Mouse (Mus musculus) heart, embryonic 13.5 days (tissue): ENCODE data around the gene Fam19a5. TPM values are rescaled to one million over a fixed set of nuclear protein-coding genes. Genes with fewer than 3 reads are reported as not detected.

ENCODE experiments used
- ATAC-seq: fragments of 200-750 bp; cut with Nextera tagmentation; 2 replicates; pipeline ENCODE4 v1.8.0; 2017; ENCODE audit warnings: moderate TSS enrichment; ENCODE audit not compliant: insufficient number of reproducible peaks, low FRiP score, low TSS enrichment; ENCODE audit errors: extremely low read depth
- H3K27ac ChIP-seq: fragments of 300-500 bp; sonication (generic); replicated peaks from 2 replicates; pipeline ENCODE4 v1.5.1; 2015; ENCODE audit warnings: moderate library complexity, mild to moderate bottlenecking, inconsistent platforms
- H3K27me3 ChIP-seq: fragments of 300-500 bp; sonication (generic); replicated peaks from 2 replicates; pipeline ENCODE4 v1.6.1; 2015; ENCODE audit warnings: mild to moderate bottlenecking, inconsistent platforms
- H3K36me3 ChIP-seq: fragments of 300-500 bp; sonication (generic); 2 replicates; pipeline ENCODE4 v1.6.1; 2015; ENCODE audit warnings: mild to moderate bottlenecking, inconsistent platforms
- H3K4me1 ChIP-seq: fragments of 300-500 bp; sonication (generic); 2 replicates; pipeline ENCODE4 v1.6.1; 2015; ENCODE audit warnings: inconsistent platforms
- H3K4me2 ChIP-seq: fragments of 300-500 bp; sonication (generic); 2 replicates; pipeline ENCODE4 v1.6.1; 2015; ENCODE audit warnings: inconsistent platforms, mild to moderate bottlenecking, moderate library complexity
- H3K4me3 ChIP-seq: fragments of 300-500 bp; sonication (generic); 2 replicates; pipeline ENCODE4 v1.5.1; 2015; ENCODE audit warnings: moderate library complexity, mild to moderate bottlenecking, inconsistent platforms
- H3K9ac ChIP-seq: fragments of 300-500 bp; sonication (generic); 2 replicates; pipeline ENCODE4 v1.6.1; 2015; ENCODE audit warnings: inconsistent platforms, mild to moderate bottlenecking, moderate library complexity
- H3K9me3 ChIP-seq: fragments of 300-500 bp; sonication (generic); 2 replicates; pipeline ENCODE4 v1.6.1; 2016; ENCODE audit warnings: inconsistent platforms
- WGBS: fragments of 180-500 bp; shearing (Covaris S2); methylation state at CpG from one replicate; pipeline ENCODE4 v1.1.7; 2015; ENCODE audit warnings: mixed read lengths; 5-methylcytosine and 5-hydroxymethylcytosine counted together
- polyA plus RNA-seq: library from polyadenylated mRNA; unstranded; fragments of >200 nt; fragmentation: Nextera tagmentation; extraction: Ambion mirVana; gene quantifications from 2 replicates; pipeline ENCODE4 v1.2.1, GENCODE M21; 2015

Gene Fam19a5
- polyA plus RNA-seq, 1 experiment from 2014 or later: 0.37 TPM

DNA sequence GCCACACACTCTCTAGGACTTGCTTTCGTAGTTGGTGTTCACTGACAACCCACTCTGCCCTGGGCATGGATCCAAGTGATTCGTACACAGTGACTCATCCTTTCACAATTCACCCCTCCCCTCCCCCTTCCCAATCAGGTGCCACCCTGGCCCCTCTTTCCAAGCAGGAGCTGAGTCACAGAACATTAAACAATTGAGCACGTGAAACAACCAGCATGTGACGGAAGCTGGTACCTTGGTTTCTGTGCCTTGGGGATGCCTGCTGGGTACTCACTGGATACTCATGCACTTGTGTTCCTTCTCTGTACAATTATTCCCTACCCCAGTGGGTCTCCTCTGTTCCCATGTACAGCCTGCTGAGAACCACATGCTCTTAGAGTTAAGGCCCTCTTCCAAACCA, 53.0 kb downstream of the Fam19a5 start:
- 52% methylated on average over 4 of the region's 4 CpGs for WGBS
- no peaks in the 10 kb centered on the region for H3K9me3 ChIP-seq
- no peak overlapping the region for H3K4me3 ChIP-seq
- no peak overlapping the region for H3K27ac ChIP-seq
- H3K4me2 ChIP-seq: no peak overlapping the region
- no peaks in the 10 kb centered on the region for H3K36me3 ChIP-seq
- ATAC-seq: no peak
- no peaks in the 10 kb centered on the region for H3K27me3 ChIP-seq
- H3K4me1 ChIP-seq: no peaks in the 10 kb centered on the region
- H3K9ac ChIP-seq: no peak overlapping the region

DNA sequence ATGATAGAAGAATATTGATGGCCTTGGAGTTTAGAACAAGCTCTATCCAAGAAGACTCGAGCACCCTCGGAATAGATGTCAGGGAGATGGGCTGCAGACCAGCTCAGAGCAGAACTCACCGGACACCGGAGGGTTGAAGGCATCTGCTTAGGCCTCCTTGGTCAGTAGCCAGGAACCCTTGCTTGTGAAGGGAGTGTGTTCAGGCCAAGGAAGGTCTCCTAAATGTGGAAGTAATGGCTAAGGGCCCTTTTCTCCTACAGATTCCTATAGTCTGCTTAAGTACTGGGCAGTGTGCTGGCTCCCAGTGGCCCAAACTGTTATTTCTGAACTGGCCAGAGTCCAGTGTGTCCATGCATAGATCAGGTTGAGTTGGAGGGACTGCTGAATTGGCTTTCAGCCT, 53.7 kb downstream of the Fam19a5 start:
- Histone ChIP-seq H3K27me3 (no peaks in the 10 kb centered on the region), H3K4me3 (no peak overlapping the region), H3K4me2 (no peak overlapping the region), H3K36me3 (no peaks in the 10 kb centered on the region), H3K9me3 (no peaks in the 10 kb centered on the region), H3K9ac (no peak overlapping the region), H3K27ac (no peak overlapping the region), H3K4me1 (no peaks in the 10 kb centered on the region)
- WGBS: 85% methylated on average over 4 of the region's 4 CpGs
- ATAC-seq: no peak

DNA sequence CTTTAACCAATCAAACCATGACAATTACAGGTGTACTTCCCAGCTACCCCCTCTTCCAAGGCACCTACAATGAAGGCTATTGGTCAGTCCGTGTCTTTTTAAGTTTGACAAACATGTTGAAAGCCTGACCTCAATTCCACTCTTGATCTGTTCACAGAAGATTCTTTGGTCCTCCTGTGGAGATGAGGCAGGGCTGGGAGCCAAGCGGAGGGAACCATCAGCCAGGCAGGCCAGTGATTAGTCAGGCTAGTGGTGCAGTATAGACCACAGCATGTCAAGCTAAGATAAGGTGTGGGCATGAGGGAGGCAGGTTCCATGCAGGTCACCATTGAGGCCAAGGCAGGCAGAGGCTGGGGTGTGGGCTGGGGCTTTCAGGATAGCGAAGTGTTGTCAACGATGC, 54.5 kb downstream of the Fam19a5 start:
- Histone ChIP-seq H3K27me3 (no peaks in the 10 kb centered on the region), H3K4me1 (no peaks in the 10 kb centered on the region), H3K36me3 (no peaks in the 10 kb centered on the region), H3K9ac (no peak overlapping the region), H3K9me3 (no peaks in the 10 kb centered on the region), H3K4me2 (no peak overlapping the region), H3K27ac (no peak overlapping the region), H3K4me3 (no peak overlapping the region)
- no peak for ATAC-seq
- WGBS: 74% methylated on average over 4 of the region's 4 CpGs

DNA sequence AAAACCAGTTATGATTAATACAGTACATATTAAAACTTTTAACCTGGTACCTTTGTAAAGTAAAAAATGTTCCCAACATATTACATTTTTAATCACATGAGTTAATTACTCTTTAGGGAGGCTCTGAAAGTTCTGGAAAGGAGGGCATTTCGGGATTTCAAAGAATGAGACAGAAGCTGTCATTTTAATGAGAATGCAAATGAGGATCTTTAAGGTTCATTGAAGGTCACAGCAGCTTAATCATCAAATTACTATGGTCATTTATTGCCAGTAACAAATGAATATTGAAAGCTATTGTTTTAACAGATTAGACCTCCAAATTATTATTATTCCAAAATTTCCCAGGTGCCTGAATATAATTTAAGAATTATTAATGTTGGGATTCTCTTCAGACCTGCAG, 59.2 kb downstream of the Fam19a5 start:
- no peaks in the 10 kb centered on the region for H3K36me3 ChIP-seq
- 65% methylated on average over 1 of the region's 1 CpGs for WGBS

DNA sequence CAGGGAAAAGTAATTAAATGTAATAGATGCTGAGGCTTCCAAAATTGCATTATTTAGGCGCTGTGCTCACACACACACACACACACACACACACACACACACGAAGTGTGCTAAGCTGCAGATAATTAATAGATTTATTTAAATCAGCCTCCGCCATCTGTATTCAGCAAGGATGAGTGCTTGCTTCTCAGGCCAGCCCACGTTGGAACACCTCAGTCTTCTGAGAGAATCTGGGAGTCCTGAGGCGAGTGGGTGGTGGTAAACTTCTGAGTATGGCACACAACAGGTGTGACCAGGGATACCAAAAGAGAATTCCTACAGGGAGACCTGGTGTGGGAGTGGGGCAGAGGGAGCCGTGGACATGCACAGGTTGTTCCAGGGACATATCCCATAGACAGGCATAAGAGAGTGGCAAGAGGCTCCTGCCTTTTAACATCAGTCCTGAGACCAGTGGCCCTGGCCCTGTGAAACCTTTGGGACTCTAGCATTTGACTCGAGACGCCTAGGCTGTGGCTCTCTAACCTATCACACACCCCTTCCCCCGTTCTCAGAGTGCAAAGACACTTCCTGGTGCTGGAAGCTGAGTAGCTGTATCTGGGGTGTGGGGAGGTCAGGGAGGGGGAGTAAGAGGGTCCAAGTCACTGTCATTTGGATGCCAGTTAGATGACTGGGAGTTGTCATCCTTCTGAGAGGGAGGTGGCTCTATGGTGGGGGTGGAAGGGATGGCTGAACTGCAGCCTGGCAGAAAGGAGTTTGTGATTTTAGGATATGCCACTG, 61.6 kb downstream of the Fam19a5 start:
- Histone ChIP-seq H3K4me2 (no peak overlapping the region), H3K27me3 (peaks cover 21% of the 10 kb centered on the region), H3K9me3 (no peaks in the 10 kb centered on the region), H3K4me3 (no peak overlapping the region), H3K9ac (no peak overlapping the region), H3K36me3 (no peaks in the 10 kb centered on the region), H3K4me1 (no peaks in the 10 kb centered on the region), H3K27ac (no peak overlapping the region)
- 58% methylated on average over 9 of the region's 9 CpGs for WGBS
- no peak for ATAC-seq

More for the DNA sequence above, 59.2 kb downstream of the Fam19a5 start:
- Histone ChIP-seq H3K4me1 (no peaks in the 10 kb centered on the region), H3K4me3 (no peak overlapping the region), H3K9me3 (no peaks in the 10 kb centered on the region), H3K9ac (no peak overlapping the region), H3K4me2 (no peak overlapping the region), H3K27me3 (peaks cover 16% of the 10 kb centered on the region), H3K27ac (no peak overlapping the region)
- no peak for ATAC-seq

DNA sequence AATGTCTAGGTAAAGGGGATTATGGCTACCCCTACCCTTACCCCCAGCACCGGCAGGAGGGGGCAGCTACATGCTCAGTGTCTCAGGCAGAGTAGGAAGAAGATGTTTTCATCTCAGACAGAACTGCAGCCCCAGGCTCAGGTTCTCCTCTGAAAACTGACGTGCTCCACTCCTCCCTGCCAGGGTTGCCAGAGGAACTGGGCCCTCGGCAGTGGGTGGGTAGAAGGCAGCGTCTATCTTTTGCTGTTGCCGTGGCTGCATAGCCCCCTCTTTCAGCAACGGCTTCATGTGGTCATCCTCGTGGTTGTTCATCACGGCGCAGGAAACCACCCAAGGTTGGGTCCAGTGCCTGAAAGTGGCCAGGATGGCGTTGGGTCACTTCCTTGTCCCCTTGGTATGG, 62.6 kb downstream of the Fam19a5 start:
- 76% methylated on average over 10 of the region's 10 CpGs for WGBS
- H3K4me1 ChIP-seq: no peaks in the 10 kb centered on the region
- no peak for ATAC-seq
- peaks cover 21% of the 10 kb centered on the region for H3K27me3 ChIP-seq
- no peak overlapping the region for H3K4me2 ChIP-seq
- H3K36me3 ChIP-seq: no peaks in the 10 kb centered on the region
- H3K27ac ChIP-seq: no peak overlapping the region
- H3K4me3 ChIP-seq: no peak overlapping the region
- no peaks in the 10 kb centered on the region for H3K9me3 ChIP-seq
- H3K9ac ChIP-seq: no peak overlapping the region

DNA sequence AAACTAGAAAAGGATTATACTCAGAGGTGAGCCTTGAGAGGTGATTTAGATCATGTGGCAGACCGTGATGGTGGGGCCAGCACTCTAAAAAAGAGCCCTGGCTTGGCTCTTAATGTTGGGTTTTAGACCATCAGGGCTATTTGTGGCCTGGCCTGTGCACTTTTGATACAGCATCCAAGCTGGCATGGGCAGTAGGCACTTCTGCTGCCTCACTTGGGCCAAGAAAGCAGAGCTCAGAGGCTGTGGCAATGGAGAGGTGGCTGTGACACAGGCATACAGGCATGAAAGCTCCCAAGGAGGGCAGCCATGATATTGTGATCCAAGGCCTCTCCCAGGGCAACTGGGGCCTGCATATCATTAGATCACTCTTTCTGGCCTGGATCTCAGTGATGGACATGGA, 65.1 kb downstream of the Fam19a5 start:
- ATAC-seq: no peak
- Histone ChIP-seq H3K4me2 (no peak overlapping the region), H3K27ac (no peak overlapping the region), H3K9me3 (no peaks in the 10 kb centered on the region), H3K36me3 (no peaks in the 10 kb centered on the region), H3K4me3 (no peak overlapping the region), H3K27me3 (peaks cover 19% of the 10 kb centered on the region), H3K9ac (no peak overlapping the region), H3K4me1 (no peaks in the 10 kb centered on the region)
- WGBS: 76% methylated on average over 1 of the region's 1 CpGs

DNA sequence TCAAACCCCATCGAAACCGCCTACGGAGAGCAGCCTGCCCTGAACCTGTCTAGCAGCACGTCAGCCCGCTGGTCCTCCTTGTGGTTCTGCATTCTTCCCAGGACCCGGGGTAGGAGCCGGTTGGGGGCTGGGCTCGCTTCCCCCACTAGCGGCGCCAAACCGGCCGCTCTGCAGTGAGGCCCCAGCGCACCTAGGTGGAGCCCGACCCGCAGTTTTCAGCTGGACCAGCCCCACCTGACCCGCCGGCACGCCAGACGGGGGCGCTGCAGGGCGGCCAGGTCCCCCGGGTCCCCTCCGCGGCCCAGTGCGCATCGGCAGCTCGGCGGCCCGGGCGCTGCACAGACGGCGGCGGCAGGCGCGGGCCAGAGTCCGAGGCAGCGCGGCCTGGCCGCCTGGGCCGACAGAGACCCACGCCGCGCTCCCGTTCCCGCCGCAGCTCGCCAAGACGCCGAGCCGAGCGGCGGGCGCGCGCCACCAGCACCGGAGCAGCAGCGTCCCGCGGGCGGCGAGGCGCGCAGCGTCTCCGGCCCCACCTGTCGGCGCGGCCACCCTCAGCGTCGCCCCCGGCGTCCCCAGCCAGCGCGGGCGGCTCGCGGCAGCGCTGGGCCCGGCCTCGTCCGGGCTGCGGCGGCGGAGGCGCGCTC, 80.0 kb downstream of the Fam19a5 start:
- peak overlapping the region; percentile 66 for H3K4me3 ChIP-seq
- no peaks in the 10 kb centered on the region for H3K36me3 ChIP-seq
- ATAC-seq: peak; percentile 44; the same call in 1 of the 2 replicates
- peak overlapping the region; percentile 98 for H3K4me2 ChIP-seq
- H3K9me3 ChIP-seq: no peaks in the 10 kb centered on the region
- peaks cover 10% of the 10 kb centered on the region for H3K4me1 ChIP-seq
- peak overlapping the region; percentile 81 for H3K9ac ChIP-seq
- WGBS: under 1% methylated on average over 50 of the region's 86 CpGs
- peaks cover 84% of the 10 kb centered on the region for H3K27me3 ChIP-seq
- H3K27ac ChIP-seq: no peak overlapping the region

DNA sequence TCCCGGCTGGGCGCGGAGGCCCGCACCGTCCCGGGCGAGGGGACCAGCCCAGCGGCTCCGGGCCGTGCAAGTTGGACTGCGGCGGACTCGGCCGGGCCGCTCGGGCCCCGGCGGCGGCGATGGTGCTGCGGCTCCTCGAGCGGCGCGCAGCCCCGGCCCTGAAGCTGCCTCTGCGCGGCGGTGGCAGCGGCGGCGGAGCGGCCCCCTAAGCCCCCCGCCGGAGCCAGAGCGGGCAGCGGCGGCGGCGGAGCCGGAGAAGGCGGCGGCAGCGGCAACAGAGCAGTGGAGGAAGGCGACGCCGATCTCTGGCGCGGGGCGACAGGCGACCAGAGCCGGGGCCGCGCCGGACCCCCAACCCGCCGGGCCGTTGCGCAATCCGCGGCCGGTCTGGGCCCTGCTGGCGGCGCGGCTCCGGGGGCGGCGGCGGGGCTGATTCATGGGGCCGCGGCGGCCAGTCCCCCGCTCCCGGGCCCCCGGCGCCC, 80.6 kb downstream of the Fam19a5 start:
- no peak for ATAC-seq
- Histone ChIP-seq H3K36me3 (no peaks in the 10 kb centered on the region), H3K4me3 (peak overlapping the region; percentile 66), H3K4me1 (peaks cover 10% of the 10 kb centered on the region), H3K4me2 (peak overlapping the region; percentile 98), H3K27me3 (peaks cover 82% of the 10 kb centered on the region), H3K27ac (no peak overlapping the region), H3K9ac (peak overlapping the region; percentile 81), H3K9me3 (no peaks in the 10 kb centered on the region)
- WGBS: under 1% methylated on average over 48 of the region's 76 CpGs

DNA sequence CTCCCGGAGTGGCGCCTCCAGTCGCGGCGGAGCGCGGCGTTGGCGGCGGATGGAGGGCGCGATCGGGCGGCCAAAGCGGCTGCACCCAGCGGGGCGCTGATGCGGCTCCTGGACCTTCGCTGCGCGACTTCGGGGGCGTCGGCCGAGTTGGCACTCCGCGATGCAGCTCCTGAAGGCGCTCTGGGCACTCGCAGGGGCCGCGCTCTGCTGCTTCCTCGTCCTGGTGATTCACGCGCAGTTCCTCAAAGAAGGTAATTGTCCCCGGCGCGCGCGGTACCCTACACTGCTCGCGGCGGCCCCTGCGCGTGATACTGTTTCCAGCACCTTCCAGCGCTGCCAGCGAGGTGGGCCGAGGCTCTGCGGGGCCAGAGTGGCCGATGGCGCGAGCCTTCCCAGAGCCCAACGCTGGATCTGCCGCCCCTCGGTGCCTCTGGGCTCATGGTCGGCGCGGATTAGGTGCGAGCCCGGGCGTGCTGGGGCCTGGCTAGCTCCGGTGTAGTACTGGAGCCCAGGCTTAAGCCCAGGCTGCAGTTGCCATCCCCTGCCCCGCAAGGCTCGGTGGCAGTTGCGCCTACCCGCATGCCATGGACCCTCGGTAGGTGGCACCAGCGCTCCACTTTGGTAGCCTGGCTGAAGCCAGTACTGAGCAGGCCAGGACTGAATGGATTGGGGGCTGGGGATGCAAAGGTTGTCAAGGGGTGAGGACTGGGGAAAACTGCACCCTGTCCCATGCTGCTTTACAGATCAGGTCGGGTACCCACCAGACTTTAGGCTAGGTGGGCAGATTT, 81.3 kb downstream of the Fam19a5 start:
- Histone ChIP-seq H3K27ac (no peak overlapping the region), H3K4me1 (peaks cover 10% of the 10 kb centered on the region), H3K27me3 (peaks cover 74% of the 10 kb centered on the region), H3K9me3 (no peaks in the 10 kb centered on the region), H3K4me3 (peak overlapping the region; percentile 66), H3K9ac (peak overlapping the region; percentile 81), H3K4me2 (peak overlapping the region; percentile 98), H3K36me3 (no peaks in the 10 kb centered on the region)
- ATAC-seq: peak; percentile 52; the same call in 1 of the 2 replicates
- WGBS: under 1% methylated on average over 54 of the region's 68 CpGs

DNA sequence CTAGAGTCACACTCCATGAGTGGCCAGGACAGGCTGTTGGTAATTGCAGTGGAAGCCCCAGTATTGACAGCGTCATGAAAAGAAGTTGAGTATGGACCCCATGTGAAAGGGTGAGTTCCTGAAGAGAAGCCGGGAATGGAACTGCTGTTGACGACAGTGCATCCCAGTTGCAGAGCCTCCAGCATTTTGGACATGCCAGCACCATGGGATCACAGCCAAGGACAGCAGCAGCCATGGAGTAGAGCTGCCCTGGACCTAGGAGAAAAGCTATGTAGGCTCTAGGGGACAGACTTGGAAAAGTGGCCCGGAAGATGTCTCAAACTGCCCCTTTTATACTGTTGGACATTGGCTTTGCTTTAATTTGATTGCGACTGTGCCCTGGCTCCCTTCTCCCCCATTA, 91.2 kb downstream of the Fam19a5 start:
- WGBS: 85% methylated on average over 5 of the region's 5 CpGs
- Histone ChIP-seq H3K4me2 (no peak overlapping the region), H3K9me3 (no peaks in the 10 kb centered on the region), H3K27ac (no peak overlapping the region), H3K4me3 (no peak overlapping the region), H3K4me1 (no peaks in the 10 kb centered on the region), H3K9ac (no peak overlapping the region), H3K27me3 (no peaks in the 10 kb centered on the region), H3K36me3 (no peaks in the 10 kb centered on the region)
- no peak for ATAC-seq
